Mouse (Mus musculus): Measurements from ENCODE around the gene Ptpn1. TPM values are rescaled to one million over a fixed set of nuclear protein-coding genes. Genes with fewer than 3 reads are reported as not detected.

Ptpn1 gene
- total RNA-seq, 2 experiments from 2014 or later: 28.5 to 31.3 TPM

GRCm38 (mm10) chr2:168003431-168003830, 71.6 kb downstream of the Ptpn1 start:
- DNase-seq (ENCODE audit: low spot score in 2 of 2): no peak

DNA sequence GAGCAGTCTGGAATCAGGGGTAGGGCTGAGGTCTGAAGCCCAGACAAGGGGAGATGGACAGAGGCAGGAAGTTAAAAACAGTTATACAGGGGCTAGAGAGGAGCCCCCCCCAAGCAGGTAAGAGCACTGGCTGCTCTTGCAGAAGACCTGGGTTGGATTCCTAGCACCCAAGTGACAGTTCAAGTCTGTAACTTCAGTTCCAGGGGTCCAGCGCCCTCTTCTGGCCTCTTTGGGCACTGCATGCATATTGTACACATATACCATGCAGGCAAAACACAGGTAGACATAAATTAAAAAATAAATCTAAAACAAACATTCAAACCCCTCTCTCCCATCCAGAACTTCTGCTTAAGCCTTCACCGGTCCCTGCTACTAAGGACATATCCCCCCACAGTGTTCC, 72.5 kb downstream of the Ptpn1 start:
- no peak for DNase-seq (ENCODE audit: low spot score in 2 of 2)

DNA sequence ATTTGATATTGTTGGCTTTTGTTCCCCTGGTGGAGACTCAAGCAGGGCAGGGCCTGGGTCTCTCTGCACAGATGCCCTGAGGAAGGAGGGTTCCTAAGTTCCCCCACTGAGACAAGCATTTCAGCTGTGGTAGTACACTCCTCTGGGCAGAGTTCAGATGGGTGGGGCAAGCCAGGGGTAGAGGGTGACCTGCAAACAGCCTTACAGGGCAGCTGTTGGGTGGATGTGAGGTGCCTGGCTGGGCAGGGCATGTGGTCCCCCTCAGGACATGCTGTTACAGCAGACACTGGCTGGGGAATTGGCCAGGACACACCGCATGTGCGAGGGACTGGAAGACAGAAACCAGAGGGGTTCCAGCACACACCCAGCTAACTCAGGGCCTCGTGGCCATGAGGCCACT, 73.1 kb downstream of the Ptpn1 start:
- no peak for DNase-seq (ENCODE audit: low spot score in 2 of 2)

DNA sequence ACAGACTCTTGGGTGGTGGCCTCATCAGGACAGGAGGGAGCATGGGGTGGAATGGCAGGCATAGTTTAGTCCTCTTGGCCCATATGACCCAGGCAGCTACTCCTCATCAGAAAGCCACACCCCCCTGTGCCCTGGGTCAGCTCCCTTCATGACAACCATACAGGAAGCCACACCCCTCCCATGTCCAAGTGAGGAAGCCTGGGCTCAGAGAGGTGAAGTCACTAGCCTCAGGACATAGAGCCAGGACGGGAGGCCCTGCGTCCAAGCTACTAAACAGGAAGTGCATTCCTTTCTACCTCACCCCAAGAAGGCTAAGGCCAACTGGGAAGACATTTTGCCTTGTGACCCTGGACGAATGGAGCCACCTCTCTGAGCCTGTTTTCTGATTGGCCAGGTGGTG, 73.8 kb downstream of the Ptpn1 start:
- no peak for DNase-seq (ENCODE audit: low spot score in 2 of 2)

DNA sequence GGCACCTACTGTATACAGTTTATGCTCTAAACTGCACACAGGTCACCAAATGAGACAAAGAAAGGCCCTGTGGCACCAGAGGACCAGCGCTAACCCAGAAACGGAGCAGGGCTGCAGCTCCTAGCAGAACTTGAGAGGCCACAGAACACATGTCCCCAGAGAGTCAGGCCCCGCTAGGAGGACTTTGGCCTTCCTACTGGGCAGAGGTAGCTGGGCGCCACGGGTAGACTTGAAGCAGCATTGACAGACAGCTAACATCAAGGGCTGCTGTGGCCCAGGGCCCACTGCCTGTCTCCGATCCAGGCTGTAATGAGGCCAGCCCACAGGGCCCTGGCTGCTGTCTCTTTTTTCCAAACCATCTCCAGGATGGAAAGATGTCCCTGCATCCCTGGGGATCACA, 74.6 kb downstream of the Ptpn1 start:
- DNase-seq (ENCODE audit: low spot score in 2 of 2): no peak

- no peak for DNase-seq (ENCODE audit: low spot score in 2 of 2)
Observed at GRCm38 (mm10) chr2:168008132-168008531, 76.3 kb downstream of the Ptpn1 start.

DNA sequence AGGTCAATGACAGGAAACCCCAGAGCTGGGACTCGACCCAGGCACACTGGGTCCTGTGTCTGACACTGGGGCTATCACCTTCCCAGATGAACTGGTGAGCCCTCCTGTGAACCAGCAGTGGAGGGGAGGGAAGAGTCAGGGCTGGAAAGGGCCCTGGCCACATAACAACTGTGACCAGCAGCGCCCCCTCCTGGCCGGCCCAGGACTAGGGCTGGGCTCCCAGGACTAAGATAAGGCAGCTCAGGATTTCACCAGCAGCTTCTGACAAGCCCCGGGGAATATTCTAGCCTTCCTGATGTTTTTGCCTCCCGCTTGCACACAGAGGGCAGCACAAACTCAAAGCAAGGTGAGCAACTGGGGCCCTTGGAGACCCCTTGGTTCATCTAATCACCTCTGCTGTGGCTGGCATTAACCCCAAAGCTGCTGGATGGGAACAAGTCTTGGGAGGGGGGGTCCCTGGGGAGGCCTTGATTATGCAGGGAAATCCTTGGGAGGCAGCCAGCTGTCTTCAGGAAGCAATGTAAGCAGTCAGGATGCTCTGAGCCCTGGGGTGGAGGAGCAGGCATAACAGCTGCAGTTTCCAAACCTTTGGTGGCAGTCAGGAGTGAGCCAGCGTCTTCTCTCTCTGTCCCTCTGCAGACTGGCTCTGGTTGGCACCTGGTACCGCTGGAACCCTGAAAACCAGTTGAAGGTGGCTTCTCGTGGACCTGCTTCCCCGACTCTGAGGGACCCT, 78.2 kb downstream of the Ptpn1 start, which contains the start of gene Ripor3:
Gene Ripor3, minus strand, starts transcription at position 683 of the 733 bp plus-strand sequence.
- DNase-seq (ENCODE audit: low spot score in 2 of 2): peak; percentile 65 to 81

- no peak for DNase-seq (ENCODE audit: low spot score in 2 of 2)
Observed at GRCm38 (mm10) chr2:168010893-168011292, 79.0 kb downstream of the Ptpn1 start.

- DNase-seq (ENCODE audit: low spot score in 2 of 2): peak; percentile 61 to 78
Observed at GRCm38 (mm10) chr2:168016951-168017391, 85.1 kb downstream of the Ptpn1 start.

GRCm38 (mm10) chr2:168019201-168019715, 87.4 kb downstream of the Ptpn1 start:
- DNase-seq (ENCODE audit: low spot score in 2 of 2): peak in 1 of 2 experiments; percentile 80

DNA sequence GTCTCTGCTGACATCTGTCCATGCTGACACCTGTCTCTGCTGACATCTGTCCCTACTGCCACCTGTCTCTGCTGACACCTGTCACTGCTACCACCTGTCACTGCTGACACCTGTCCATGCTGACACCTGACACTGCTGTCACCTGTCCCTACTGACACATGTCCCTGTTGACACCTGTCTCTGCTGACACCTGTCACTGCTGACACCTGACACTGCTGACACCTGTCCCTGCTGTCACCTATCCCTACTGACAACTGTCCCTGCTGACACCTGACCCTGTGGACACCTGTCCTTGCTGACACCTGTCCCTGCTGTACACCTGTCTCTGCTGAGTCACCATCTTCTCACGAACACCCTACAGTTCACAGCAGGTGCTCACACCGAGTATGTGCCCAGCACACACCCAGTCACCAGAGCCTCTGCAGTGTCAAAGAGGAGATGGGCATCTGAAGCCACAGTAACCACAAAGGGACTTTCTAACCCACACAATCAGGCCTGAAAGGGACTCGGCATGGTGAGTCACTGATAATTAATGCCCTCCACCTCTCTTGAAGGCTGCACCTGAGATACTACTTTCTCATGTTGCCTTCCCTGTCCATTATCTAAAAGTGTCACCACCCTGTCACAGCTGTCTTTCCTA, 92.0 kb downstream of the Ptpn1 start:
- DNase-seq (ENCODE audit: low spot score in 2 of 2): no peak

DNA sequence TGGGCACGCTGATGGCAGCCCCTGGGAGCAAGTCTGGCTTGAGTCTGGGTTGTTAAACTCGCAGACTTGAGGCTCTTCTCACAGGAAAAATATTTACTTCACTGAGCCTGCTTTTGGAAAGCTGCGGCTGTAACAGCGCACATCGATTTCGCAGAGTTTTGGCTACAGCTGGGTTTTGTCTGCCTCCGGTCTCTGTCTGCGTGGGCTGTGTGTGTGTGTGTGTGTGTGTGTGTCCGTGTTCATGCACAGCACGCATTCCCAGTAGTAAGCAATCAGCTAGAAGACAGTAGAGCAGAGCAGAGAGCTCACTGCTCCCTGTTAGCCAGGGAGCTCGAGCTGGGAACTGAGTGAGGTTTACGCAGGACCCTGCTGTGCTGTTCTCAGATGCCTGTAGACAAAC, 93.3 kb downstream of the Ptpn1 start:
- DNase-seq (ENCODE audit: low spot score in 2 of 2): peak in 1 of 2 experiments; percentile 74

- no peak for DNase-seq (ENCODE audit: low spot score in 2 of 2)
Observed at GRCm38 (mm10) chr2:168025882-168026281, 94.0 kb downstream of the Ptpn1 start.

GRCm38 (mm10) chr2:168026467-168026866, 94.6 kb downstream of the Ptpn1 start:
- DNase-seq (ENCODE audit: low spot score in 2 of 2): no peak

- DNase-seq (ENCODE audit: low spot score in 2 of 2): no peak
Observed at GRCm38 (mm10) chr2:168028376-168028775, 96.5 kb downstream of the Ptpn1 start.

Other genes starting within 250 kb of the Ptpn1 start
- 10 to 100 TPM; 25.7 to 35.7 TPM for gene Cebpb, start 243.1 kb upstream of the Ptpn1 start, total RNA-seq (2021)
- gene Tmem189, start 242.2 kb upstream of the Ptpn1 start, total RNA-seq (2021): 10 to 100 TPM; 27.4 to 28.0 TPM
- 1 to 10 TPM; 5.7 to 7.9 TPM for gene Ripor3, start 78.6 kb downstream of the Ptpn1 start, total RNA-seq (2021)
- gene Pard6b, start 148.9 kb downstream of the Ptpn1 start, total RNA-seq (2021): 1 to 10 TPM; 1.7 TPM

All from gastrocnemius, postnatal 4 days (tissue).